Mouse (Mus musculus) spleen, postnatal 0 days (tissue): ENCODE results near the gene Gm12886. TPM values are rescaled to one million over a fixed set of nuclear protein-coding genes. Genes with fewer than 3 reads are reported as not detected.

Experiments used
- polyA plus RNA-seq: library from polyadenylated mRNA; unstranded; fragments of >200 nt; fragmentation: Nextera tagmentation; extraction: Ambion mirVana; gene quantifications from 2 replicates; pipeline ENCODE4 v1.2.1, GENCODE M21; 2015

Gene Gm12886
- not detected in 2 replicates for polyA plus RNA-seq

GRCm38 (mm10) chr4:121422999-121423398 is at the start of gene Gm12886:
Gene Gm12886, minus strand, starts transcription at chr4:121423099.

Other genes starting within 250 kb of the Gm12886 start
- gene Rlf, start 208.0 kb downstream of the Gm12886 start, polyA plus RNA-seq, result 14.2 and 14.3 TPM in 2 replicates
- not detected in 2 replicates for gene Gm12888, start 98.2 kb downstream of the Gm12886 start, polyA plus RNA-seq
- not detected in 2 replicates for gene Gm12887, start 199.0 kb upstream of the Gm12886 start, polyA plus RNA-seq